Mouse (Mus musculus): Measurements from ENCODE around the gene Ttc30a1. TPM values are rescaled to one million over a fixed set of nuclear protein-coding genes. Genes with fewer than 3 reads are reported as not detected.
"Not testable (repeated sequence)": the region's sequence is repeated elsewhere in the genome, so short reads cannot be mapped to it uniquely, and the experiment has no call there.

The Ttc30a1 gene
- polyA plus RNA-seq, 1 experiment from 2014 or later: 1.1 TPM

DNA sequence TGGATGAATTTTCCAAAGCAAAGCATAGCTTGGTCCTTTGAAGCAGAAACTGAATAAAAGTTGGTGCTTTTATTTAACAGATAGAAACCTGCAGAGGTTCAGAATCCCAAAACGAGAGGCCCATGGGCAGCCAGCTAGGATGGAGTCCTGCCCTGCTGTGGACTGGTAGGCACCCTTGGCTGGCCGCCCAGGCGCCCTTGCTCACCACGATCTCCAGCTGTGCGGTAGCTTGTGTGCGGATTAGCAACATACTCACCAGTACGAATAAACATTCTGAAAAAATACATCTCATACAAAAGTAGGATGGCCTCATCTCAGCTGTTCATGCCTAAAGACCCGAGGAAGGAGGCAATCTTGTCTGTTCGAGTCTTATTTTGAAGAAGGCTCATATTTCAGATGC, 6.0 kb upstream of the Ttc30a1 start:
- H3K36me3 ChIP-seq (replicated peaks; ENCODE audit: insufficient read depth, low read length): no peaks in the 10 kb centered on the region
- ATAC-seq: no peak
- 75% methylated on average over 9 of the region's 9 CpGs for WGBS (ENCODE audit: insufficient replicate concordance)
- no peaks in the 10 kb centered on the region for H3K9me3 ChIP-seq (ENCODE audit: low read length)
- H3K9ac ChIP-seq (replicated peaks): no peak overlapping the region
- TF ChIP-seq EP300 (IDR thresholded peaks at IDR 0.05; ENCODE audit: low read depth) (no peak), CTCF (IDR thresholded peaks at IDR 0.05; ENCODE audit: low read depth) (no peak)
- no peaks in the 10 kb centered on the region for H3K4me1 ChIP-seq (ENCODE audit: insufficient read depth)
- no peak for DNase-seq
- H3K27me3 ChIP-seq (ENCODE audit: insufficient read depth, low read length): no peaks in the 10 kb centered on the region
- no peak overlapping the region for H3K4me3 ChIP-seq (ENCODE audit: low read depth, low read length)
- no peak overlapping the region for H3K4me2 ChIP-seq (ENCODE audit: low read depth, low read length)
- no peak overlapping the region for H3K27ac ChIP-seq (ENCODE audit: low read depth)

DNA sequence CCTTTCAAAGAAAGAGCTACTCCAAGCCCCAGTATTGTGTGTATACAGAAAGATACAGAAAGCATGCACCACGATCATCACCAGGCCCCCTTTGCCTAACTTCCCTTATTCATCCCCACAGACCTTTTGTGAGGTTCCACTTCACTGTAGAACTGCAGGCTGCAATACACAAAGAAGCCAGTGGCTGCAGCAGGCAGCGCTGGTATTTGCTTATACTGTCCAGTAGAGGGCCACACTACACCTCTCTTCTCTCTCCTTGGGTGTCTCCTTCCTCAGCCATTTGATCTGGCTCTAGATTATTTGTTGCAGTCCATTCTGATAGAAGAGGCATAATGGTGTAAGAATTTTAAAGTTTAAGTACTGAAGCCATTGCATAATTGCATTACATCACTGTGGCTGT, 3.4 kb upstream of the Ttc30a1 start:
- ATAC-seq (peak; percentile 59; the same call in 1 of the 2 replicates), DNase-seq (peak; percentile 43)
- Histone ChIP-seq H3K27ac (ENCODE audit: low read depth) (no peak overlapping the region), H3K4me3 (ENCODE audit: low read depth, low read length) (no peak overlapping the region), H3K36me3 (replicated peaks; ENCODE audit: insufficient read depth, low read length) (no peaks in the 10 kb centered on the region), H3K27me3 (ENCODE audit: insufficient read depth, low read length) (no peaks in the 10 kb centered on the region), H3K9ac (replicated peaks) (no peak overlapping the region), H3K4me2 (ENCODE audit: low read depth, low read length) (no peak overlapping the region), H3K9me3 (ENCODE audit: low read length) (no peaks in the 10 kb centered on the region), H3K4me1 (ENCODE audit: insufficient read depth) (peaks cover 2% of the 10 kb centered on the region; the same call in 1 of the 2 replicates)
- TF ChIP-seq EP300 (IDR thresholded peaks at IDR 0.05; ENCODE audit: low read depth) (no peak), CTCF (IDR thresholded peaks at IDR 0.05; ENCODE audit: low read depth) (peak; percentile 92)
- 0% methylated on average over 2 of the region's 2 CpGs for WGBS (ENCODE audit: insufficient replicate concordance)

DNA sequence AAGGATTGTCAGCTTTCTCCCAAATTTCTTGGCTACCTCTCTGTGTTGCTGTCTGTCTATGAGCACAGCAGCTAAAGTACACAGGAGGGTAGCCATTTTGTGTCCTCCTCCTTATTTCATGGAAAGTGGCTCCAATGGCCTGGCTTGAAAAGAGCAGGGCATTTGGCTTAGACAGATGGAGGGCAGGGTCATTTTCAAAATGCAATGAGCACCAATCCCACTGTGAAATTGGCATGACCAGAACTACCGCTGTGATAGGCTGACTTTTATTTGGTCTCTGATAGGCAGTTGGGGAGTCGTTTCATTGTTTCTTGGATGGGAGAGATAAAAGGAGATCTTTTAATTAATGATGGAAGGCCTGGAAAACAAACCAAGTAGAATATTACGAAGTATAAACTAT, 2.1 kb upstream of the Ttc30a1 start:
- H3K36me3 ChIP-seq (replicated peaks; ENCODE audit: insufficient read depth, low read length): no peaks in the 10 kb centered on the region
- no peak overlapping the region for H3K4me2 ChIP-seq (ENCODE audit: low read depth, low read length)
- no peaks in the 10 kb centered on the region for H3K27me3 ChIP-seq (ENCODE audit: insufficient read depth, low read length)
- no peak overlapping the region for H3K9ac ChIP-seq (replicated peaks)
- H3K27ac ChIP-seq (ENCODE audit: low read depth): no peak overlapping the region
- 73% methylated on average over 3 of the region's 3 CpGs for WGBS (ENCODE audit: insufficient replicate concordance)
- ATAC-seq: no peak
- DNase-seq: no peak
- H3K9me3 ChIP-seq (ENCODE audit: low read length): no peaks in the 10 kb centered on the region
- peaks cover 2% of the 10 kb centered on the region; the same call in 1 of the 2 replicates for H3K4me1 ChIP-seq (ENCODE audit: insufficient read depth)
- TF ChIP-seq EP300 (IDR thresholded peaks at IDR 0.05; ENCODE audit: low read depth) (no peak), CTCF (IDR thresholded peaks at IDR 0.05; ENCODE audit: low read depth) (no peak)
- H3K4me3 ChIP-seq (ENCODE audit: low read depth, low read length): no peak overlapping the region

DNA sequence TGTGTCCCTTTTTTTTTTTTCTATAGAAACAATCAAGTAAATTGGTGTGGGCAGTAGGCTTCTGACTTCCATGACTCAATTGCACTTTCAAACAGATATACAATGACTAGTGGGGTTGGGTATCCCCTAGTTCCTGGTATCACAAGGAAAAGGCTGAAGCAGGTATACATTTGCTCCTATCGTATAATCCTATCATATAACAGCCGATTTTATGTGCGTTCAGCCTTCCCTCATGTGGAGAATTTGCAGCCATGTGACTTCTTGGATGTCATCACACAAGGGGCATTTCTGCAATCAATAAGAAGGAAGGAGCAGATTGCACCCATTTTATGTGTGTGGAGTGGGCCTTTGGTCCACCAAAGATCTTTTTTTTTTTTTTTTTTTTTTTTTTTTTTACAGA, 1.3 kb upstream of the Ttc30a1 start:
- Histone ChIP-seq H3K4me3 (ENCODE audit: low read depth, low read length) (no peak overlapping the region), H3K36me3 (replicated peaks; ENCODE audit: insufficient read depth, low read length) (no peaks in the 10 kb centered on the region), H3K27me3 (ENCODE audit: insufficient read depth, low read length) (no peaks in the 10 kb centered on the region), H3K9ac (replicated peaks) (no peak overlapping the region), H3K9me3 (ENCODE audit: low read length) (no peaks in the 10 kb centered on the region), H3K4me2 (ENCODE audit: low read depth, low read length) (no peak overlapping the region), H3K4me1 (ENCODE audit: insufficient read depth) (peaks cover 2% of the 10 kb centered on the region; the same call in 1 of the 2 replicates), H3K27ac (ENCODE audit: low read depth) (no peak overlapping the region)
- no peak for ATAC-seq
- DNase-seq: no peak
- no peak for TF ChIP-seq CTCF (IDR thresholded peaks at IDR 0.05; ENCODE audit: low read depth)
- TF ChIP-seq EP300 (IDR thresholded peaks at IDR 0.05; ENCODE audit: low read depth): no peak
- WGBS (ENCODE audit: insufficient replicate concordance): 82% methylated on average over 3 of the region's 3 CpGs

DNA sequence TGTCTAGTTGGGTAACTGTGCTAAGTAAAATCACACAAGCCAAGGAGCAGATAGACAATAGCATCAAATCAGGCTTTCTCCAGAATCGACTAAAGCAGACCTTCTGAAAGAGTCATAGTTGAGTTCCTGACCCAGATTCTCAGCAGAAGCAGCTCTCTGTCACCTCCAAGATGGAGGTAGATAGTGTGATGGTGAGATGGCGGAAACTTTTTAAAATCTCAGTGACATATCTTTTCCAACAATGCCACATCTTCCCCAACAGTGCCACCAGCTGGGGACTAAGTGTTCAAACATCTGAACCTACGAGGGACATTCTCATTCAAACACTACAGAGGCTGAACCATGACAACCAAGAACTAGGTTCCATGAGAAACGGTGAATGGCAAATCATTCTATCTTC, 859 bp upstream of the Ttc30a1 start:
- ATAC-seq: no peak

DNA sequence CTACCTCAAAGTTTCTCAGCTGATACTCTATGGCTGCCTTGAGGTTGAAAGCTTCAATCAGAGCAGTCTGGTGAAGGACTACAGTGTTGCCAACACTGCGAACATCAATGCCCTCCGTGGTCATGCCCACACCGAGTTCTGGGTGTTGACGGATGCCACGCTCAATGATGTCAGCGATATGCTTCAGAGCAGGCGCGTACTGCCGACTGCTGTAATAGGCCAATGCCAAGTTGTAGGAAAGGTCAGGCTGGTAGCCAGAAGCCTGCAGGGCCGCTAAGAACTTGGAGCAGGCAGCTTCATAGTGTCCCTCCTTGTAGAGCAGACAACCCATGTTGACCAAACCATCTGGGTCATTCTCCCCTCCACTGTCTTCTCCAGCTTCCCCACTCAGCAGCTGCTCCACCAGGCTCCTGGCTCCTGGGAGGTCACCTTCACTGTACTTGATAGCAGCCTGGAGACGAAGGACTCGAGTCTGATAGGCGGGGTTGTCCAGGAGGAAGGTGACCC, 781 bp downstream of the Ttc30a1 start:
- not testable (repeated sequence) for H3K9me3 ChIP-seq (ENCODE audit: low read length); H3K36me3 ChIP-seq (replicated peaks; ENCODE audit: insufficient read depth, low read length); DNase-seq; H3K9ac ChIP-seq (replicated peaks); ATAC-seq; H3K27ac ChIP-seq (ENCODE audit: low read depth); H3K4me1 ChIP-seq (ENCODE audit: insufficient read depth); H3K27me3 ChIP-seq (ENCODE audit: insufficient read depth, low read length)
- Histone ChIP-seq H3K4me3 (ENCODE audit: low read depth, low read length) (peak overlapping the region; percentile 61; the same call in 1 of the 2 replicates), H3K4me2 (ENCODE audit: low read depth, low read length) (peak overlapping the region; percentile 70)
- WGBS (ENCODE audit: insufficient replicate concordance): 87% methylated on average over 12 of the region's 13 CpGs

More for the DNA sequence above, 859 bp upstream of the Ttc30a1 start:
- peaks cover 2% of the 10 kb centered on the region; the same call in 1 of the 2 replicates for H3K4me1 ChIP-seq (ENCODE audit: insufficient read depth)
- no peak overlapping the region for H3K9ac ChIP-seq (replicated peaks)
- H3K36me3 ChIP-seq (replicated peaks; ENCODE audit: insufficient read depth, low read length): no peaks in the 10 kb centered on the region
- WGBS (ENCODE audit: insufficient replicate concordance): 91% methylated on average over 4 of the region's 4 CpGs
- no peak overlapping the region for H3K4me3 ChIP-seq (ENCODE audit: low read depth, low read length)
- no peaks in the 10 kb centered on the region for H3K27me3 ChIP-seq (ENCODE audit: insufficient read depth, low read length)
- no peak overlapping the region for H3K27ac ChIP-seq (ENCODE audit: low read depth)
- no peak overlapping the region for H3K4me2 ChIP-seq (ENCODE audit: low read depth, low read length)
- no peak for DNase-seq
- no peaks in the 10 kb centered on the region for H3K9me3 ChIP-seq (ENCODE audit: low read length)
- TF ChIP-seq CTCF (IDR thresholded peaks at IDR 0.05; ENCODE audit: low read depth) (0 out of 2 replicates have a peak, but pooled peaks have one; percentile 8), EP300 (IDR thresholded peaks at IDR 0.05; ENCODE audit: low read depth) (no peak)

Measured in liver, postnatal 0 days (tissue).